Mouse (Mus musculus) spleen, adult 2 months (tissue): ENCODE measurements around the gene 4933428M09Rik. TPM values are rescaled to one million over a fixed set of nuclear protein-coding genes. Genes with fewer than 3 reads are reported as not detected.
"Not testable (repeated sequence)": the region's sequence is repeated elsewhere in the genome, so short reads cannot be mapped to it uniquely, and the experiment has no call there.

Experiments
- DNase-seq, 2 experiments: peaks; one replicate each; pipeline versions ENCODE4 v3.0.0 to v3.0.0-alpha.2; 2012 to 2021; ENCODE audit warnings: low spot score in 2 of 2, low read depth in 1 of 2
- H3K27ac ChIP-seq: fragments of 200-500 bp; 2 replicates; pipeline ENCODE4 v1.5.1; 2012; ENCODE audit warnings: low read length, inconsistent platforms; ENCODE audit not compliant: insufficient read depth
- H3K27me3 ChIP-seq: fragments of 200-500 bp; 2 replicates; pipeline ENCODE4 v1.6.1; 2012; ENCODE audit warnings: mild to moderate bottlenecking, moderate library complexity, low read length, inconsistent platforms; ENCODE audit not compliant: control insufficient read depth, insufficient read depth
- H3K36me3 ChIP-seq: fragments of 200-500 bp; 2 replicates; pipeline ENCODE4 v1.6.1; 2012; ENCODE audit warnings: mild to moderate bottlenecking, low read length, inconsistent platforms; ENCODE audit not compliant: control insufficient read depth, insufficient read depth
- H3K4me1 ChIP-seq: fragments of 200-500 bp; 2 replicates; pipeline ENCODE4 v1.6.1; 2011; ENCODE audit warnings: inconsistent platforms; ENCODE audit not compliant: control insufficient read depth, insufficient read depth, insufficient read length
- H3K4me3 ChIP-seq: fragments of 200-500 bp; 2 replicates; pipeline ENCODE4 v1.5.1; 2011; ENCODE audit warnings: mild to moderate bottlenecking, inconsistent platforms; ENCODE audit not compliant: insufficient read depth, insufficient read length; ENCODE audit errors: extremely low read depth
- CTCF ChIP-seq: fragments of 200-500 bp; IDR thresholded peaks from 2 replicates; pipeline ENCODE4 v1.5.1; 2011; ENCODE audit warnings: mild to moderate bottlenecking, inconsistent platforms; ENCODE audit not compliant: insufficient read depth, insufficient read length, insufficient replicate concordance; ENCODE audit errors: extremely low read depth
- POLR2A ChIP-seq: fragments of 200-500 bp; IDR thresholded peaks from 2 replicates; pipeline ENCODE4 v1.6.1; 2011; ENCODE audit warnings: low read depth, low read length, inconsistent platforms
- WGBS: fragments of 180-500 bp; shearing (Covaris S2); methylation state at CpG from one replicate; pipeline ENCODE4 v1.1.7; 2018; 5-methylcytosine and 5-hydroxymethylcytosine counted together
- polyA plus RNA-seq: library from polyadenylated mRNA; depleted of rRNA; stranded (reverse); fragments of >200 nt; gene quantifications from 2 replicates; pipeline ENCODE4 v1.2.3, GENCODE M21; 2012; rRNA removed

Gene 4933428M09Rik
- polyA plus RNA-seq, result not detected in 2 replicates

DNA sequence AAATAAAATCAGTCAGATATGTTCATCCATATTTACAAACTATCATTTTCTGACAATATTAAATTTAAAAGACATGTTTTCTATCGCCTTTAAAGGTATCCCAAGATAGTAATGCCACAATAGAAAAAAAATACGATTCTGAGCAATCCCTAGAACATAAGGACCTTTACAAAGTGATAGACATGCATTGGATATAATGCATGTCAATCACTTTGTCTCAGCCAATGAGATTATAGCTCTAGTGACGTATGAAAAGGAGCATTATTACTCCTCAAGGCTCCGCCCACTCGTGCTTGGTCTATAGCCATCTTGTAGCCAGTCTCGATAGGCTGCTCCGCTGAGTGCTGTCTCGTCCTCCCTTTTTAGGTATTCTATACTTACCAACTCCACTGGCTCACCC lies at the start of gene 4933428M09Rik:
Gene 4933428M09Rik, plus strand, starts transcription at position 301 of the 400 bp plus-strand sequence.
- Histone ChIP-seq H3K27me3 (no peaks in the 10 kb centered on the region), H3K4me1 (no peaks in the 10 kb centered on the region), H3K36me3 (no peaks in the 10 kb centered on the region), H3K4me3 (no peak within 1 kb of the TSS), H3K27ac (no peak within 1 kb of the TSS)
- TF ChIP-seq POLR2A (no peak), CTCF (no peak)
- DNase-seq, result no peak
- WGBS, result 82% methylated on average over 8 of the region's 8 CpGs

DNA sequence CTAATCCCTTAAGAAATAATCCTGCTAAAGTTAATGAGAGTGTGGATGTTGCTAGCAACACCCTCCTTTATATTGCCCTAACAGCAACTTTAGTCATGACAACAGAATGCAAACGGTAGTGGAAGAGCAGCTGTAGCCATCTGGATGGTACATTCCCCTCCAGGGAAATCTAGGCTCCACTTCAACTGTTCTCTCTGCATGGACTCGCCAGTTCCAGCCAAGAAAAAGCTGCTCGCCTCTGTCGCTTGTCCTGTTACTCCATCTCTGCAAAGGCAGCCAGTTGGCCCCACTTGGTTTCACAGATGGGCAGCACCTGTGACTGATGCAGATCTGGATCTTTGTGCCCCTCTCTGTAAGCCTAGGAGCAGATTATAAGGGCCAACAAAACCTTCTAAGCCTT lies 45.0 kb upstream of the 4933428M09Rik start:
- Histone ChIP-seq H3K27me3 (no peaks in the 10 kb centered on the region), H3K4me1 (no peaks in the 10 kb centered on the region), H3K4me3 (no peak overlapping the region), H3K36me3 (no peaks in the 10 kb centered on the region), H3K27ac (no peak overlapping the region)
- DNase-seq, result no peak
- 75% methylated on average over 4 of the region's 4 CpGs for WGBS
- TF ChIP-seq POLR2A, result no peak
- no peak for TF ChIP-seq CTCF

DNA sequence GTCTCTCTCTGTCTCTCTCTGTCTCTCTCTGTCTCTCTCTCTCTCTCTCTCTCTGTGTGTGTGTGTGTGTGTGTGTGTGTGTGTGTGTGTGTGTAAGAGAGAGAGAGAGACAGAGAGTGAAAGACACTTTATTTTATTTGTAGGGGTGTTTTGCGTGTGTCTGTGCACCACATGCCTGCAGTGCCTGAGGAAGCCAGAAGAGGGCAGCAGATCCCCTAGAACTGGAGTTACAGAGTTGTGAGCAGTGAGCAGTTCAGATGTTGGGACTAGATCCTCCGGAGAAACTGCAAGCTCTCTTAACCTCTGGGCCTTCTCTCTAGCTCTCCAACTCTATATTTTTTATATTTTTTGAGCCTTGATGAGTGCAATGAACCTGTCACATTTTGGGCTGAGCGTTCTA lies 12.5 kb downstream of the 4933428M09Rik start:
- H3K27ac ChIP-seq, H3K36me3 ChIP-seq, DNase-seq, H3K4me3 ChIP-seq, H3K4me1 ChIP-seq, H3K27me3 ChIP-seq: not testable (repeated sequence)
- 84% methylated on average over 3 of the region's 3 CpGs for WGBS

DNA sequence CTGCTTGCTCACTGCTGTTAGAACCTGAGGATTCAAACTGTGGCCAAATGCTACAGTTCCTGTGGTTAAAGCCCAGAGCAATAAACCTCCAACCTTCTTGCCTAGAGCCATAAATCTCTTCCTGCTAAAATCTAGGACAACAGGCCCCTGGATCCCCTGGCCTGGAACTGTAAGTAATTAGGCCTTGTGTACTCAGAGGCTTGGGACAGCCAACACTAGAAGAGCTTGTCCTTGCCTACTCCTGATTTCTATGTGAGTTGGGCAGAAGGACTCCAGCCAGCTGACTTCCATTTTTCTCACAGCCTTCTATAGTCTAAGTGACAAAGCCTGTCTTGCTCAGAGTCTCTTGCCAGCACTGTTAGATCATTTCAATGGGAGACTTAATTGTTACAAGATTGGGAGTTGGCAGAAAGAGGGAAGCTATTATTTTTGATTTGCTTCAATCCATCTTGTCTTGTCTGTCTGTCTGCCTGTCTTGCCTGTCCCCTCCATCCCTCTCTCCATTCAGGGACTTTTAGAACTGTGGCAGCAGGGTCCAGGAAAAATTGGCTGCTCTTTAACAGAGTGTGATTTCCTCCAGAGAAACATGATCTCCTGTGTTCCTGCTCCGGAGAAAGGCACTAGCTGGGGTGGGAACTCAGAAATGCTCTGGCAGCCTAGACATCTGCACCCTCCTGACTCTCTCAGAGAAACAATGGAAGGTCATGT lies 15.7 kb downstream of the 4933428M09Rik start:
- H3K4me1 ChIP-seq, result no peaks in the 10 kb centered on the region
- 67% methylated on average over 1 of the region's 1 CpGs for WGBS
- no peak overlapping the region for H3K4me3 ChIP-seq
- DNase-seq, result no peak
- TF ChIP-seq CTCF (no peak), POLR2A (no peak)
- H3K27me3 ChIP-seq, result no peaks in the 10 kb centered on the region
- no peaks in the 10 kb centered on the region for H3K36me3 ChIP-seq
- no peak overlapping the region for H3K27ac ChIP-seq

DNA sequence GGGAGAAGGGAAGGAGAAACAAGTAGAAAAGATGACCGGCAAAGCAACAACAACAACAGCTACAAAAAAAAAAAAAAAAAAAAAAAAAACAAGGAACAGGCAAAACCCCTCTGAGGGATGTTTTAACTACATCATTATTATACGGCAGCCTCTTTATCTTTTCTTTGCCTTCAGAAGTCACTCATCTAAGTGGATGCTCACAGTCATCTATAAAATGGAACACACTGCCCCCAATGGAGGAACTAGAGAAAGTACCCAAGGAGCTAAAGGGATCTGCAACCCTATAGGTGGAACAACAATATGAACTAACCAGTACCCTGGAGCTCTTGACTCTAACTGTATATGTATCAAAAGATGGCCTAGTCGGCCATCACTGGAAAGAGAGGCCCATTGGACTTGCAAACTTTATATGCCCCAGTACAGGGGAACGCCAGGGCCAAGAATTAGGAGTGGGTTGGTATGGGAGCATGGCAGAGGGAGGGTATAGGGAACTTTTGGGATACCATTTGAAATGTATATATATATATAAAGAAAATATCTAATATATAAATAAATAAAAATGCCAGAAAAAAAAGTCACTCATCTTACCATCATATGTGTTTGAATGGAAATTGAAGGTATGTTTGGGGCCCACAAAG lies 30.3 kb downstream of the 4933428M09Rik start:
- not testable (repeated sequence) for DNase-seq, H3K4me3 ChIP-seq, H3K27ac ChIP-seq, H3K36me3 ChIP-seq, H3K4me1 ChIP-seq, H3K27me3 ChIP-seq
- 80% methylated on average over 4 of the region's 4 CpGs for WGBS

DNA sequence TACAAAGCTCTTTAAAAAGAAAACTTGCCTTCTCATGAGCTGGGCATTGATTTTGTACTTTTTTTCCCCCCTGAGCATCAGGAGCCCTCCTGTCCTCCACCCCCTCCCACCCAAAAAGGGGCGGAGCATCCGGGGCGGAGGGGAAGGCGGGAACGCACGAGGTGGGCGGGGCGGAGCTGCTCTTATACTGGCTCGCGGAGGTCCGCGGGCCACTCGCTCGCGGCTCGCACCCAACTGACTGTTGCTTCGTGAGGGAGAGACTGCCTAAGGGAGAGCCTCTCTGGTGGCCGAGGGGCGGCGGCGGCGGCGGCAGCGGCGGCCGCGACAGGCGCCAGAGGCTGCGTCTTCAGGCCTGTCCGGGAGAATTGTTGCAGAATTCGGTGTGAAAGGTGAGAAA lies 30.8 kb downstream of the 4933428M09Rik start, which contains the start of gene Mum1l1:
Gene Mum1l1, plus strand, starts transcription at position 214 of the 397 bp plus-strand sequence.
- WGBS, result 30% methylated on average over 31 of the region's 31 CpGs
- DNase-seq, result peak in 1 of 2 experiments; percentile 6
- Histone ChIP-seq H3K4me1 (no peaks in the 10 kb centered on the region), H3K36me3 (no peaks in the 10 kb centered on the region), H3K27me3 (no peaks in the 10 kb centered on the region), H3K4me3 (peak within 1 kb of the TSS; percentile 8; the same call in 1 of the 2 replicates), H3K27ac (no peak within 1 kb of the TSS)
- no peak for TF ChIP-seq CTCF
- no peak for TF ChIP-seq POLR2A

DNA sequence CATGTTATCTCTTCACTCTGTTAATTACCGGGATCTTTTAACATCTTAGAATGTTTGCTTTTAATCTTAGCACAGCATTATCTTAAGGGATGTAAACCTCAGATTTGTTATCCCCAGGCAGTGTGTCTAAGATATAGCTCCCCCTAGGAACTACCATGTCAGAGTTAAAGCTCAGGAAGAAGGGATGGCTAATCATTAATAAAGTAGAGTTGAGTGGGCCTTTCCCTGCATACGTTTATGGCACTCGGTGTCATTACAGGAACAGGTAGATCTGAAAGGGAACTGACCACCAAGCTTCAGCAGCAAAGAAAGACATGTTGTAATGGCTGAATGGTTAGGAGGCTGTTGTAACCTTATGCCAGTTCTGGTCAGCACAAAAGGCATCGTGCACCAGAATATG lies 35.7 kb downstream of the 4933428M09Rik start:
- TF ChIP-seq CTCF (no peak), POLR2A (no peak)
- no peaks in the 10 kb centered on the region for H3K4me1 ChIP-seq
- H3K27ac ChIP-seq, result no peak overlapping the region
- WGBS, result 88% methylated on average over 4 of the region's 4 CpGs
- H3K27me3 ChIP-seq, result no peaks in the 10 kb centered on the region
- no peak for DNase-seq
- no peaks in the 10 kb centered on the region for H3K36me3 ChIP-seq
- H3K4me3 ChIP-seq, result no peak overlapping the region
